In genomic region chr11:113927231-113927630, GRCm38 (mm10) we compare ENCODE assay signal across 9 mouse cellular contexts.
DNase-seq lines count a peak whose midpoint lies in the region; ATAC-seq and TF ChIP-seq lines count a peak whose summit lies in the region.
"Had no signal": no experiment of that assay in that cellular context is flagged by ENCODE, and none has a peak within 500 bp of the region (broad histone marks: within the 10 kb centered on the region; RNA-seq: fewer than 3 reads in every experiment).

No protein-coding gene starts in this region.

- H3K36me3 ChIP-seq in stomach, postnatal 0 days (ENCODE audit: control insufficient read depth, insufficient read depth, low read length), result no peaks in the 10 kb centered on the region

- peak; percentile 80 for DNase-seq in left cerebral cortex, adult 11 months (ENCODE audit: low spot score)
- DNase-seq in left cerebral cortex, postnatal 4 days, result no peak
- DNase-seq in fibroblast of lung, adult 2 months (ENCODE audit: low read depth), result peak; percentile 57
- peak; percentile 84 to 94 for DNase-seq in layer of hippocampus, adult 2 months (ENCODE audit: low spot score in 2 of 2)
- peak; percentile 90 to 91 for DNase-seq in right cerebral cortex, adult 2 months (ENCODE audit: low spot score in 2 of 2)
- DNase-seq in embryo, embryonic 10 days (ENCODE audit: low spot score), result no peak
- no peak for DNase-seq in cerebellum, adult 11-12 months
- no peak for DNase-seq in stomach, postnatal 0 days (ENCODE audit: low spot score)

- no peak overlapping the region for H3K4me2 ChIP-seq in stomach, postnatal 0 days (replicated peaks; ENCODE audit: low read depth)
- H3K4me2 ChIP-seq: midbrain, embryonic 11.5 days had no signal

- no peak overlapping the region for H3K4me3 ChIP-seq in layer of hippocampus, adult 2 months
- H3K4me3 ChIP-seq in stomach, postnatal 0 days (ENCODE audit: low read depth, low read length), result no peak overlapping the region

- 59% methylated on average over 11 of the region's 11 CpGs for WGBS in stomach, postnatal 0 days

- TF ChIP-seq CTCF in layer of hippocampus, adult 2 months (conservative IDR thresholded peaks at IDR 0.05), result peak; percentile 31; the same call in 1 of the 2 replicates
- TF ChIP-seq CTCF in stomach, postnatal 0 days (IDR thresholded peaks at IDR 0.05; ENCODE audit: low read depth), result no peak

- H3K27me3 ChIP-seq in stomach, postnatal 0 days (ENCODE audit: control insufficient read depth, insufficient read depth, low read length), result no peaks in the 10 kb centered on the region

- no peaks in the 10 kb centered on the region for H3K9me3 ChIP-seq in stomach, postnatal 0 days (ENCODE audit: control insufficient read depth, low read length)

- H3K4me1 ChIP-seq in stomach, postnatal 0 days (replicated peaks; ENCODE audit: control insufficient read depth, insufficient read depth), result no peaks in the 10 kb centered on the region

- H3K9ac ChIP-seq in stomach, postnatal 0 days (ENCODE audit: low read length), result no peak overlapping the region

- intact Hi-C loops in left cerebral cortex, postnatal 4 days (cut with DNase I), result no loop called here

- no peak for TF ChIP-seq EP300 in stomach, postnatal 0 days (optimal IDR thresholded peaks at IDR 0.05)

- no peak for ATAC-seq in stomach, postnatal 0 days (ENCODE audit: low FRiP score, low TSS enrichment)

- peak overlapping the region; percentile 81 for H3K27ac ChIP-seq in layer of hippocampus, adult 2 months
- H3K27ac ChIP-seq in stomach, postnatal 0 days (replicated peaks), result no peak overlapping the region

Comparison
In these comparisons a context has a peak if more than half of its experiments do, and no peak if none do; other contexts are left out.
1. DNase-seq: peak in left cerebral cortex, adult 11 months (single experiment), fibroblast of lung, adult 2 months (single experiment), layer of hippocampus, adult 2 months (2 of 2) and right cerebral cortex, adult 2 months (2 of 2); none in left cerebral cortex, postnatal 4 days (single experiment), embryo, embryonic 10 days (single experiment), cerebellum, adult 11-12 months (single experiment) and stomach, postnatal 0 days (single experiment).